Mouse (Mus musculus) lung, adult 2 months (tissue): ENCODE results near the gene Thrb.

ENCODE experiments used
- CTCF ChIP-seq: fragments of 200-500 bp; IDR thresholded peaks from 2 replicates; pipeline ENCODE4 v1.5.1; 2011; ENCODE audit warnings: mild to moderate bottlenecking, low read length, control low read depth; ENCODE audit not compliant: insufficient read depth
- POLR2A ChIP-seq: fragments of 200-500 bp; IDR thresholded peaks from 2 replicates; pipeline ENCODE4 v1.6.1; 2011; ENCODE audit warnings: low read depth, mild to moderate bottlenecking, control low read depth, low read length, borderline replicate concordance; ENCODE audit errors: extremely low read depth

GRCm38 (mm10) chr14:17742902-17743712 lies 83.0 kb downstream of the Thrb start:
- TF ChIP-seq POLR2A = no peak
- TF ChIP-seq CTCF = no peak
